In genomic region chr2:129597581-129597980, GRCm38 (mm10) we compare ENCODE assay signal across 12 mouse cellular contexts.
"Had no signal": no experiment of that assay in that cellular context is flagged by ENCODE, and none has a peak within 500 bp of the region (broad histone marks: within the 10 kb centered on the region; RNA-seq: fewer than 3 reads in every experiment).

No protein-coding gene starts in this region.

- H3K27ac ChIP-seq: limb, embryonic 12.5 days; liver, embryonic 14.5 days; midbrain, embryonic 13.5 days; neural tube, embryonic 15.5 days had no signal

- DNase-seq: kidney, adult 18-20 months; kidney, postnatal 10 days; kidney, postnatal 4 days; lung, adult 2 months; lung, postnatal 36 days; right cerebral cortex, adult 18-20 months; thymus, postnatal 36 days had no signal

- H3K4me3 ChIP-seq: limb, embryonic 12.5 days; midbrain, embryonic 13.5 days; myocyte; neural tube, embryonic 15.5 days had no signal

- H3K36me3 ChIP-seq: limb, embryonic 12.5 days; midbrain, embryonic 13.5 days; neural tube, embryonic 15.5 days had no signal
